Mouse (Mus musculus) kidney, adult 2 months (tissue): Measurements from ENCODE around the gene Bloc1s4. TPM values are rescaled to one million over a fixed set of nuclear protein-coding genes. Genes with fewer than 3 reads are reported as not detected.
A peak's percentile ranks its signal among the peaks of the same experiment; 100 is the strongest.
"Not testable (repeated sequence)": the region's sequence is repeated elsewhere in the genome, so short reads cannot be mapped to it uniquely, and the experiment has no call there.

Experiments used
- DNase-seq: peaks from one replicate; pipeline ENCODE4 v3.0.0; 2021
- H3K27ac ChIP-seq: fragments of 200-500 bp; 2 replicates; pipeline ENCODE4 v1.5.1; 2012; ENCODE audit warnings: low read depth, low read length, control low read depth, inconsistent platforms; ENCODE audit not compliant: insufficient read depth
- H3K27me3 ChIP-seq: fragments of 200-500 bp; replicated peaks from 2 replicates; pipeline ENCODE4 v1.6.1; 2012; ENCODE audit warnings: mild to moderate bottlenecking, moderate library complexity, low read length, inconsistent platforms; ENCODE audit not compliant: control insufficient read depth, insufficient read depth
- H3K36me3 ChIP-seq: fragments of 200-500 bp; 2 replicates; pipeline ENCODE4 v1.6.1; 2012; ENCODE audit warnings: mild to moderate bottlenecking, moderate library complexity, low read length, inconsistent platforms; ENCODE audit not compliant: control insufficient read depth, insufficient read depth
- H3K4me1 ChIP-seq: fragments of 200-500 bp; 2 replicates; pipeline ENCODE4 v1.6.1; 2011; ENCODE audit warnings: low read length; ENCODE audit not compliant: control insufficient read depth, insufficient read depth
- H3K4me3 ChIP-seq: fragments of 200-500 bp; 2 replicates; pipeline ENCODE4 v1.5.1; 2011; ENCODE audit warnings: mild to moderate bottlenecking, low read depth, low read length, control low read depth; ENCODE audit not compliant: insufficient read depth
- CTCF ChIP-seq: fragments of 200-500 bp; conservative IDR thresholded peaks from 2 replicates; pipeline ENCODE4 v1.5.1; 2011; ENCODE audit warnings: low read depth, mild to moderate bottlenecking, control low read depth, low read length, moderate library complexity, mixed read lengths; ENCODE audit not compliant: insufficient read depth, insufficient read length
- POLR2A ChIP-seq: fragments of 200-500 bp; IDR thresholded peaks from one replicate; pipeline ENCODE4 v1.6.1; 2011; ENCODE audit warnings: low read depth, low read length, control low read depth
- WGBS: fragments of 180-500 bp; shearing (Covaris S2); methylation state at CpG from one replicate; pipeline ENCODE4 v1.1.7; 2018; 5-methylcytosine and 5-hydroxymethylcytosine counted together
- polyA plus RNA-seq: library from polyadenylated mRNA; depleted of rRNA; stranded (reverse); fragments of >200 nt; gene quantifications from 2 replicates; pipeline ENCODE4 v1.2.3, GENCODE M21; 2012; rRNA removed

Bloc1s4 gene
- 15.8 and 21.1 TPM in 2 replicates for polyA plus RNA-seq

- no peak for TF ChIP-seq CTCF
- peak; percentile 29 for TF ChIP-seq POLR2A
- no peaks in the 10 kb centered on the region for H3K27me3 ChIP-seq
- H3K27ac ChIP-seq, result peak within 1 kb of the TSS; percentile 14; the same call in 1 of the 2 replicates
- DNase-seq, result peak; percentile 96
- H3K36me3 ChIP-seq, result no peaks in the 10 kb centered on the region
- H3K4me1 ChIP-seq, result peaks cover 4% of the 10 kb centered on the region; the same call in 1 of the 2 replicates
- peak within 1 kb of the TSS; percentile 78 for H3K4me3 ChIP-seq
- WGBS, result 5% methylated on average over 31 of the region's 31 CpGs
These were observed at the start of gene Bloc1s4 for GRCm38 (mm10) chr5:36748536-36749061. Gene Bloc1s4, minus strand, starts transcription at chr5:36748650.

GRCm38 (mm10) chr5:36797291-36797690, 48.8 kb upstream of the Bloc1s4 start:
- no peaks in the 10 kb centered on the region; the same call in 1 of the 2 replicates for H3K36me3 ChIP-seq
- H3K4me1 ChIP-seq, result no peaks in the 10 kb centered on the region; the same call in 1 of the 2 replicates
- H3K4me3 ChIP-seq, result no peak overlapping the region
- no peak overlapping the region for H3K27ac ChIP-seq
- TF ChIP-seq POLR2A, result no peak
- no peak for TF ChIP-seq CTCF
- 70% methylated on average over 8 of the region's 8 CpGs for WGBS
- no peaks in the 10 kb centered on the region for H3K27me3 ChIP-seq
- no peak for DNase-seq

GRCm38 (mm10) chr5:36796296-36797014, 48.0 kb upstream of the Bloc1s4 start, which contains the start of gene Mrfap1:
Gene Mrfap1, minus strand, starts transcription at chr5:36796772.
- WGBS, result under 1% methylated on average over 90 of the region's 90 CpGs
- TF ChIP-seq POLR2A, result peak; percentile 76
- Histone ChIP-seq H3K4me3 (peak within 1 kb of the TSS; percentile 58), H3K27ac (peak within 1 kb of the TSS; percentile 89)
- DNase-seq, result peak; percentile 95
- H3K36me3 ChIP-seq, H3K4me1 ChIP-seq, H3K27me3 ChIP-seq: not testable (repeated sequence)

GRCm38 (mm10) chr5:36795647-36796295, 47.3 kb upstream of the Bloc1s4 start:
- WGBS, result 3% methylated on average over 36 of the region's 37 CpGs
- H3K27me3 ChIP-seq, H3K36me3 ChIP-seq, H3K4me1 ChIP-seq: not testable (repeated sequence)
- Histone ChIP-seq H3K4me3 (peak overlapping the region; percentile 58), H3K27ac (0 out of 2 replicates have a peak overlapping the region, but pooled peaks have one; percentile 3)
- peak; percentile 59 for DNase-seq

- no peaks in the 10 kb centered on the region; the same call in 1 of the 2 replicates for H3K36me3 ChIP-seq
- H3K27ac ChIP-seq, result no peak overlapping the region
- no peak for DNase-seq
- H3K4me1 ChIP-seq, result no peaks in the 10 kb centered on the region; the same call in 1 of the 2 replicates
- TF ChIP-seq POLR2A, result no peak
- no peak for TF ChIP-seq CTCF
- WGBS, result 78% methylated on average over 9 of the region's 9 CpGs
- H3K4me3 ChIP-seq, result no peak overlapping the region
- no peaks in the 10 kb centered on the region; the same call in 1 of the 2 replicates for H3K27me3 ChIP-seq
These were observed 43.4 kb upstream of the Bloc1s4 start for GRCm38 (mm10) chr5:36791861-36792260.

- Histone ChIP-seq H3K4me1 (no peaks in the 10 kb centered on the region), H3K27me3 (no peaks in the 10 kb centered on the region; the same call in 1 of the 2 replicates), H3K36me3 (no peaks in the 10 kb centered on the region), H3K27ac (no peak overlapping the region), H3K4me3 (no peak overlapping the region)
- 94% methylated on average over 5 of the region's 5 CpGs for WGBS
- DNase-seq, result no peak
- no peak for TF ChIP-seq CTCF
- no peak for TF ChIP-seq POLR2A
These were observed 37.6 kb upstream of the Bloc1s4 start for GRCm38 (mm10) chr5:36786052-36786451.

GRCm38 (mm10) chr5:36779512-36779911, 31.1 kb upstream of the Bloc1s4 start:
- no peak for DNase-seq
- Histone ChIP-seq H3K36me3 (no peaks in the 10 kb centered on the region), H3K27ac (no peak overlapping the region), H3K4me3 (no peak overlapping the region), H3K4me1 (no peaks in the 10 kb centered on the region), H3K27me3 (no peaks in the 10 kb centered on the region)
- 89% methylated on average over 2 of the region's 2 CpGs for WGBS
- TF ChIP-seq POLR2A, result no peak
- TF ChIP-seq CTCF, result no peak
